Mouse (Mus musculus) cerebral cortex, adult 2 months (tissue): ENCODE data around the gene Kcnk12.

ENCODE experiments used
- WGBS: fragments of 180-500 bp; shearing (Covaris S2); methylation state at CpG from one replicate; pipeline ENCODE4 v1.1.7; 2018; 5-methylcytosine and 5-hydroxymethylcytosine counted together

Kcnk12 gene

DNA sequence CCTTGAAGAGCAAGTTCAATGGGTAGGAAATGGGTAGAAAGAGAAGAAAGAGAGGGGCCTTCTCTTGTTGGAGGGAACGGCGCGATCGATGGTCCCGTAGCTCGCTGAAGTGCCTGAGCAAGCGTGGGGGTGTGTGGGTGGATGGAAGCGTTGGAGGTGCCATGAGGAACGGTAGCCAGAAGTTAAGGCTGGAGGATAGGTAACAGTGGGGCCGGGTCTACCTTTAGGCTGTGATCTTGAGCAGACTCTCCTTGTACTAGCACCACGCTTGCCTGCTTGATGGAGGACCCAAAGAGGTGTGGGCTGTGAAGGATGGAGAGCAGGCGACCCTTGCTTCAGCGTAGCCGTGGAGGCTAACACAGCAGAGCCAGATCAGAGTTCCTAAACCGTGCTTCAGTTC is 12.1 kb downstream of the Kcnk12 start:
- 80% methylated on average over 15 of the region's 15 CpGs for WGBS

DNA sequence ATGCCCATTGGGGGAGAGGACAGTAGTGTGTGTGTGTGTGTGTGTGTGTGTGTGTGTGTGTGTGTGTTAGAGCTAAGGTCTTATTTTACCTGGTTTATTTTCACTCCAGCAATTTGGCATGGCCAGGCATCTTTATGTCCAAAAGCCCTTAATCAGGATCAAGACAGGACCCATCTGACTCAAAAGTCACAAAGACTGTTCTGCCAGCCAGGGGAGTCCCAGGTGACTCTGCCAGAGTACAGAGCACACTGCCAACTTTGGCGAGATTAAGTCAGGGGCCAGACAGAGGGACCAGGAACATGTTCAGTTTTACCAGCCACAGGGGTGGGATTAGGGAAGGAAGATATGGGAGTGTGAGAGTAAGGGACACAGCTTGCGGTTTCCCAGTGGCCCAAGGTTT is 12.9 kb downstream of the Kcnk12 start:
- 62% methylated on average over 2 of the region's 2 CpGs for WGBS

DNA sequence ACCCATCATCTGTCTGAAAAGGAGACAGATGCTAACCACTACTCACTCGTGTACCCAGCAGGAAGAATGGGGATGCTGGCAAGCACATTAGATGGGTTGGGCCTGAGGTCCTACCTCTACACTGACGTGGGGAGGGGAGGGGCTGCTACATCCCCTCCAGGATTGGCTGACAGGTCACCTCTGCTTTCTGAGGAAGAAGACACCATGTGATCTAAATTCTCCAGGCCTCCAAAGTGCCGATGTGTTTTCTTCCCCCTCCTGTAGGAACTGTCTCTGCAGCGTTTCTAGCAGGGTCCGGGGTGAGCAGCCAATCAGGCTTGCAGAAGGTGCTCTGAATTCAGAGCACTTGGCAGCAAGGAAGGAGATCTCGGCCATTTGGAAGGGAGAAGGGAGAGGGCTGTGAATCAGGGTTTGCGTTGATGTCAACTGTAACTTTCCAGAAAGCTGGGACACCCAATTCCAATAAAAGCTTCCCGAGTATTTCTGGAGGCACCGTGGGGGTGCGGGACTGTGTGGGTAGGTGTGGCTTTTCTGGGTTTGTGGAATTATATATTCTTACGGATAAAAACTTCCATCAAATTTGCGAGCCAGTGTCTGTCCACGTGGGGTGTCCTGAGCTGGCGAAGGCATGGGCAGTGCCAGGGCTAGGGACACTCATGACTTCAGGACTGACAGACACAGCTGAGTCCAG is 13.5 kb downstream of the Kcnk12 start:
- 28% methylated on average over 14 of the region's 14 CpGs for whole genome bisulfite sequencing

DNA sequence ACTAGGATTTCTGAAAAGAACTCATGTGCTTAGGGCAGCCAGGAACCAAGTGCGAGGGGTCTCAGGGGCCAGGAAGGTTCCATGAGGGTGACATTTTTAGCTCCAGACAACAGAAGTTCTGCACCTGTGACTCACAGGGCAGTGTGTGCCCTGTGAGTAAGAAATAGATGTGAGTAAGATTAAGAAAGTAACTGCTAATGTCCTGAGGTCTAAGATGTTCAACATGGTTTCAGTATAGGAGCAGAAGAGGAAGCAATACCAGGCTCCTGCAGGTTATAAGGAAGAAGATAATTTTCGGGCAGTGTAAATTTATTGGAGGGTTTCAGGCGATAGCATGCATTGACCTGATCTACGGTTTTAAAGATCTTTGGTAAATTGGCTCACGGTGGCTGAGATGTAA is 16.6 kb downstream of the Kcnk12 start:
- 95% methylated on average over 5 of the region's 5 CpGs for WGBS

DNA sequence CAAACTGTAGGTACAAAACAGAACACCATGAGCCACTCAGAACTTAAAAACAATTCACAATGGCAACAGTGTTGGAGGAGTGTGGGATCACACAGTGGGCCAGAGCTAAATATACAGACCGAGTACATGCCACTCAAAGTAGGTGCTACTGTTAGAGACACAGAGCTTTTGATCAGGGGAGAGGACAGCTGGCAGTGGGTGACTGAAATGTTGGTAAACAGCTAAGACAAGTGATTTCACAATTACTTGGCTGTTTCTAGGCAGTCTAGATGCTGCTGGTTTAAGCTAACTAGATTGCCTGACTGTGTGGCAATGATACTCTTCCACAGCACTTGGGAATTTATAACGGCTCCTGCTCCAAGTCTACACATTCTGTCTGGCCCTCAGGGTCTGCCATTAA is 17.6 kb downstream of the Kcnk12 start:
- WGBS: 48% methylated on average over 2 of the region's 2 CpGs

DNA sequence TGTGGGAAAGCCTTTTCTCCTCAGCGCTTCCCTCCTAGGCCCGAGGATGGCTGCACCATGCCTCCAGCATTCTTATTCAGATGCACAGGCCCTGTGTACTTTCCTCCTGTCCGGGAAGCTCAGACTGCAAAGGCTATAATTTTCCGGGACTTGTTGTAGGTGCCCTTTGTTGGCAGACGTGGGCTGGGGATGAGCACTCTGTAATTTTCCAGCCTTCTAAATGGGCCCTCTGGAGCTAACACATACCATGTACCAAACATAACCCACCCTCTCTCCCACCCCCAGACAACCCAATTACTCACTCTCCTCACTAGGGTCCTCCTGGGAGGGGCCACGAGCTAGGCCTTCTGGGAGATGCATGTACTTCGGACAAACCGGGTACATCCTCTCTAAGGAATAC is 22.8 kb downstream of the Kcnk12 start:
- 82% methylated on average over 8 of the region's 8 CpGs for whole genome bisulfite sequencing

DNA sequence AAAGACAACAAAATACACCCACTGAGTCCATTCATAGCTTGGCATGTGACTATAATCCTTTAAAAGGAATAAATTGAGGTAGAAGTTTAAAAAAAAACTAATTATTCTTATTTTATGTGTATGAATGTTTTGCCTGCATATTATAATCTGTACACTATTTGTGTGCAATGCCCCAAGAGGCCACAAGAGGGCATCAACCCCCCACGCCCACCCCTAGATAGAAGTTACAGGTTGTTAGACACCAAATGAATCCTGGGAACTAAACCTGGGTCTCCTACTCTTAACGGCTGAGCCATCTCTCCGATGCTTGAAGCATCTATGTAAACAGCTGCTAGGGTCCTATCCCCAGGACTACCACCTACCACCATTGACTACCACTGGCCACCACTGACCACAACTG is 24.6 kb downstream of the Kcnk12 start:
- 78% methylated on average over 3 of the region's 3 CpGs for WGBS

DNA sequence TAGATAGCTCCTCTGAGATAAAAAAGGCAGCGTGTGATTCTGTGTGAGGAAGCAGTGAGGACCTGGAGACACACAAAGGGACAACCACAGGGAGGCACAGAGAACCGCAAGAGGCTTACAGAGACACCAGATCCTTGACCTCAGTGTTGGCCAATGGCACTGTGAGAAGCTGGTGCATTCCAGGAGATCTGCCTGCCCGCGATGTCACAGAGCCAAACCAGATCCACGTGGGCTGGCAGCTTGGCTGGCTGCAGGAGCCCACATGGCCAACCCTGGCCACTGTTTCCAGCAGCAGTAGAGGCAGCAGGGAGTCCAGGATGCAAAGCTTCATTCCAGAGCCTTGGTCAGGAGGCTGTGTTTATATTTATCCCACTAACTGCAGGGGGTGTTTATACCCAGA is 27.0 kb downstream of the Kcnk12 start:
- 37% methylated on average over 5 of the region's 5 CpGs for WGBS

DNA sequence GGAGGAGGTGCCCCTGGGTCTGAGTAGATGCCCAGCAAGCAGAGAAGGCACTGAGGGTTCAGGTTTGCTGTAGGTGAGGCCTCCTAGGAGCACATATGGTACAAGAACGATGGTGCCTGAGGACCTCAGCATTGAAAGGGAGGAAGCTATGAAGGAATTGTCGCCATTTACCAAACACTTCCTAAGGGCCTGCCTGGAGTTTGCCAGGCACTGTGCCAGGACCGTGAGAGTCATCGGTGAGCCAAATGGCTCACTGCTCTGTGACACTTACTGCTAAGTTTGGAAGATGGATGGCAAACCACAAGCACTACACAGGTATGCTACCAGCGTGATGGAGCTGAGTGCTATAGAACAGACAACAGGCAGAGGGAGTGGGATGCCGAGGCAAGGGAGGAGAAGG is 30.9 kb downstream of the Kcnk12 start:
- WGBS: 65% methylated on average over 6 of the region's 6 CpGs

DNA sequence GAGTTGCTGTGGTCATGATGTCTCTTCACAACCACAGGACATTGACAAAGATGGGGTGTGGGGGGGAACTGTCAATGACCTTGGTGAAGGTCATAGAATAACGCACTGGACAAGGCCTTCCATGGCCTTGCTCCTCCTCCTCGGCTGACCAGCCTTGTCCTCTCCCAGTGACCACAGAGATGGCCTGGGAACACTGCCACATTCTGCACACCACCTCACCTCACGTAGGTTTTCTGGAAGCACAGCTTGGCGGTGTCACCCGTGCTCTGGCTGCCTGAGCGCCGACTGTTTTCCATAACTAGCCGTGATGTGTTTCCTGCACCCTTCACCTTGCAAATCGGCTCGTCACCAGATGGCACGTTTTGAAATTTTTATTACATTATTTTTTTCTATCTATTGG is 32.8 kb downstream of the Kcnk12 start:
- 92% methylated on average over 11 of the region's 11 CpGs for WGBS

DNA sequence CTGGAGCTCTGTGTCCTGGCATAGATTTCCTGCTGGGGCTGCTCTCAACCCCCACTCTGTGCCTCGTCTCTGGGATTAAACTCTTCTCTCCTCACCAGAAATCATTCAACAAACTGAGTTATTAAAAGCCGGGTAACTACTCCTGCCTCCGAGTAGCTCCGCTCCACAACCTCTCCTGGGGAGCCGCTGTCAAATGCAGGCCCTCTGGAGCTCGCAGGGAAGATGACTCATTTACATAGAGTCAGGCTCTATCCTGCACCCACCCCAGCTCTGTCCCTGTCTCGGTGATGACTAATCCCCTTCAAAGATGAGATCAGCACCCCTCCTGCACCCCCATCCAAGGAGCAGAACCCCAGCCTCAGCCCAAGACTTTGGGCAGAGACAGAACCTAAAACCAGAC is 34.6 kb downstream of the Kcnk12 start:
- 35% methylated on average over 7 of the region's 7 CpGs for WGBS

DNA sequence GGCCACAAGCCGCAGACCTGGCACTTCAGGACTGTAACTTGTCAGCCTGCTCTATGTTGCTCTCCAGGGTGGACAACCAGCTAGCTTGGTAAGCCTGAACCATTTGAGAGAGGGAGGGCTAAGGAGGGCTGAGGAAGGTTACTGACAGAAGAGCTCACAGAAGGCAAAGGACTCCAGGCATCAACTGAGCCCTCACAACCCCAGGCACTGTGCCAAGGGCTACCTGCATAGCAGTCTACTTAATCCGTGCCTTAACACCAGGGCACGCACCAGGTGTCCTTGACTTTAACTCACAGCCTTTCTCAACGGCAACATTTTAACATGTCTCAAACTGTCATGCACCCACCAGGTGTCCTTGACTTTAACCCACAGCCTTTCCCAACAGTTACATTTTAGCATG is 37.5 kb downstream of the Kcnk12 start:
- 79% methylated on average over 4 of the region's 4 CpGs for WGBS

DNA sequence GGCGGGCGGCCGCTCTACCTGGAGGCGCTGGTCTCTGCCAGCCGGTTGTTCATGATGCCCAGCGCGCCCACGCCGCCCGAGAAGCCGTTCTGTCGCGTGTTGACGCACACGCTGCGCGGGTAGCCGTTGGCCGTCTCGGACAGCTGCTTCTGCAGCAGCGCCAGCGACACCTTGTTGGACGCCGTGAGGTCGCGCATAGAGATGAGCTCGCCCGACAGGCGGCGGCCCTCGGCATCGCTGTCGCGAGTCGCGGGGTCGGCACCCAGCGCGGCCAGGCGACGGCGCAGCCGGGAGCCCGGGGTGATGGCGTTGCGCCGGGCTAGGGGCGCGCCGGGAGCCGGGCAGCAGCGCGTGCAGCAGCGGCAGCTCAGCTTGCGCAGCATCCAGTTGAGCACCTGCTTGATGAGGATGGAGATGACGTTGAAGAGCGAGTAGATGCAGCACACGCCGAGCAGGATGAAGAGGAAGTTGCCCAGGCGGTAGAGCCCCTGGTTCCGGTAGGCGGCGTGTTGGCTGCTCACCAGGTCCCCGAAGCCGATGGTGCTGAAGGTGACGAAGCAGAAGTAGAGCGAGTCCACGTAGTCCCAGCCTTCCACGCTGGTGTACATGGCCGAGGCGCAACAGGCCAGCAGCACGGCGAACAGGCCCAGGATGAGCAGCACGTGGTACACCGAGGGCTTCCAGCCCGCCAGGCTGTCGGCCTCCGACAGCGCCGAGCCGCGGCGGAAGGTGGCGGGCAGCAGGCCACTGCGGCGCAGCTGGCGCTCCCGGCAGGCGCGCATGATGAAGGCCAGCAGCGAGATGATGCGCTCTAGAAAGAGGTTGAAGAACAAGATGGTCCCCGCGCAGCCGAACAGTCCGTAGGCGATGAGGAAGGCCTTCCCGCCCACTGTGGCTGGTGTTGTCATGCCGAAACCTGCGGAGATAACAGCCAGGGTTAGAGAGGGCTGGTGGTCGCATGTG is 51.6 kb downstream of the Kcnk12 start:
- 4% methylated on average over 101 of the region's 101 CpGs for WGBS

DNA sequence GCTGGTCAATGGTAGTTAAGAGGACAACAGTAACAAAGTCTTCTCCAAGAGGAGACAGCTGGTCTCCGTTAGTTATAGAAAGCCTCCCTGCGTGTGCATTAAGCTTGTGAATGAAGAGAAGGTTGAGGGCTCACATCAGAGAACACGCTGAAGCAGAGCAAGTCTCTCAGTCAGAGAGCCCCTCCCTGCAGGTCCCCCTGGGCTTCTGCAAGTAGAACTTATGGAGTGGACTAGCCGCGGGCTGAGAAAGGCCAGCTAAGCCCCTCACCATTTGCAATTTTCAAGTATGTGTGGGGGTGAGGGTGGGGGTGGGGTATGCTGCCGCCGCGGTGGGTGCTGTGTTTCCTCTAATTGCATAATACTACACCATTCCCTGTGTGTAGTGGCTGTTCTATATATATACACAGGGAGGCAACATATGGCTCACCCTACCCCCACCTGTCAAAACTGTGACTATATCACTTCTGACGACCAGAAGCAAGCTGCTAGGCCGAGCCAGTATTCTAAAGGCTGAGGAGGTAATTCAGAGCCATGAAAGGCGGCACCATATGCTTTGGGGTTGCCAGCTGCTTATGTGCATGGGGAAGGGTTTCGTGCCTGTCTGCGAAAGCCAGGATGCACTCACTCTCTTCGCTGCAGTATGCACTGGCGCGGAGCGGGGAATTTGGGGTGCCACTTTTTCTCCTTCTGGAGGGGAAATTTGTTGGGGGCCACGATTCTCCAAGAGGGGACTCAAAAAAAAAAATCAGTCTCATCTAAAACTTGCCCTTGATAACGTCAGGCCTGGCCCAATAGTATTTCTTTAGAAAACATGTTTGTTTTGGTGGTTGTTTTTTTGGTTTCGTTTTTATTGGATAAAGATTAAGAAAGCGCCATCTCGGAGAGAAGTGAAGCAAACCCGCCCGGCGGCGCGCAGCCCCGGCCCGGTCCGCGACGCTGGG is 52.5 kb downstream of the Kcnk12 start:
- WGBS: 14% methylated on average over 32 of the region's 32 CpGs

DNA sequence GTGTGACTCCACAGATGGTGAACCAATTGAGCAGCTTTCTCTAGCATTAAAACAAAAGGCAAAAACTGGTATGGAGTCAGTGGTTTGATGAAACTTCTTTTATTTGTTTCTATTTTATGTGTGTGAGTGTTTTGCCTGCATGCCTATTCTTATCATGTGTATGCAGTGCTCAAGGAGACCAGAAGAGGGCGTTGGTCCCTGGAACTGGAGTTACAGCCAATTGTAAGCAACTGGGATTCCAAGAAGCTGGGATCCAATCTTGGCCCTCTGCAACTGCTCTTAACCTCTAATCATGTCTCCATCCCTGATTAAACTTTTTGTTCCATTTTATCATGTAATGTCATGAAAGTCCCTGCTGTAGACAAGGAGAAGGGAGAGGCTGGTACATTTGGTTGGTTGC is 58.0 kb downstream of the Kcnk12 start:
- 53% methylated on average over 1 of the region's 1 CpGs for WGBS

DNA sequence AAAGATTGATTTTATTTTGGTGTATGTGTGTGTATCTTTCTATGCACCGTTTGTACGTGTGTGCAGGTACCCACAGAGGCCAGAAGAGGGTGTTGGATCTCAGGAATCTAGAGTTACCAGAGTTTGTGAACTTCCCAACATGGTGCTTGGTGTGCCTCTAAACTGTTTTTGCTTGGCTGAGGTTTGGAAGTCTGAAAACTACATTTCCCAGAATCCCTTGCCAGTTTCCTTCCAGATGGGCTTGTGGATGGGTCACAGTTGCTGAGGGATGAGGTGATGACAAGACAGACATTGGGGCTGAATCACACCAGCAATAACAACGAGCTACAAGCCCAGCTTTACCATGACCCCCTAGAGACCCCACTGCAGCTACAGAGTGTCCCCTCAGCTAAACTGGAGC is 60.6 kb downstream of the Kcnk12 start:
- 85% methylated on average over 3 of the region's 3 CpGs for WGBS

DNA sequence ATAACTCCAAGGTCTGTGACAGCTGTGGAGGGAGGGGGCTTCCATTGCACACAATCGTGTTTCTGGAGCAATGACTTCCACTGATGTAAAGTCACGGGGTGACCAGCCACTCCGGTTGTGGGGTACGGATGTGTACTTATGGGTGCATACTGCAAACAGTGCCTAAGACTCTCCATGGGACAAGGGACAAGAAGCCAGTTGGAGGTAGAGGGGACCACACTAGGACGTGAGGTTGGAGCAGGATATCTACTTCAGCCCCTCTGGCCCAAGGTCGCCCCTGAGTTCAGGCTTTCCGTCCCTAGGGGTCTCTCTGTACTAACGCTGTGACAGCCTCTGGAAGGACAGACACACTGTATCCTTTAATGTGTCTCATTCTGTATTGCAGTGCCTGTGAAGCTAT is 63.3 kb downstream of the Kcnk12 start:
- 82% methylated on average over 8 of the region's 8 CpGs for WGBS

DNA sequence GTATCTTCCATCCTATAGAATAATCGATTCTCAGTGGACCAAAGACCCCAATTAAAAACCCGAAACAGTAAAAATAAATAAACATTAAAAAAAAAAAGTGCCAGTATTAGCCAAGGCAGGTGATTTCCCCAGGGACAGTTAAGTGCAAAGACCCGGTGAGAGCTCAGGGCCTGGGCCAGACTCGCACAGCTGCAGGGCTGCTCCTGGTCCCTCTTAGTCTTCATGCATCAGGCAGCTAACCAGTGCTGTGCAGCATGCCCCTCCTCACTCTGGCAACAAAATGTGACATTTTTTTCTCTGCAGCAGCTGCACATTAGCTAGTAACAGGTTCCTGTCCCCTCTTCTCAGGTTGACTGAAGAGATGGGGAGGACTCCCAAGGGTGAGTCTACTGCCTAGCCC is 65.8 kb downstream of the Kcnk12 start:
- 83% methylated on average over 4 of the region's 4 CpGs for WGBS

DNA sequence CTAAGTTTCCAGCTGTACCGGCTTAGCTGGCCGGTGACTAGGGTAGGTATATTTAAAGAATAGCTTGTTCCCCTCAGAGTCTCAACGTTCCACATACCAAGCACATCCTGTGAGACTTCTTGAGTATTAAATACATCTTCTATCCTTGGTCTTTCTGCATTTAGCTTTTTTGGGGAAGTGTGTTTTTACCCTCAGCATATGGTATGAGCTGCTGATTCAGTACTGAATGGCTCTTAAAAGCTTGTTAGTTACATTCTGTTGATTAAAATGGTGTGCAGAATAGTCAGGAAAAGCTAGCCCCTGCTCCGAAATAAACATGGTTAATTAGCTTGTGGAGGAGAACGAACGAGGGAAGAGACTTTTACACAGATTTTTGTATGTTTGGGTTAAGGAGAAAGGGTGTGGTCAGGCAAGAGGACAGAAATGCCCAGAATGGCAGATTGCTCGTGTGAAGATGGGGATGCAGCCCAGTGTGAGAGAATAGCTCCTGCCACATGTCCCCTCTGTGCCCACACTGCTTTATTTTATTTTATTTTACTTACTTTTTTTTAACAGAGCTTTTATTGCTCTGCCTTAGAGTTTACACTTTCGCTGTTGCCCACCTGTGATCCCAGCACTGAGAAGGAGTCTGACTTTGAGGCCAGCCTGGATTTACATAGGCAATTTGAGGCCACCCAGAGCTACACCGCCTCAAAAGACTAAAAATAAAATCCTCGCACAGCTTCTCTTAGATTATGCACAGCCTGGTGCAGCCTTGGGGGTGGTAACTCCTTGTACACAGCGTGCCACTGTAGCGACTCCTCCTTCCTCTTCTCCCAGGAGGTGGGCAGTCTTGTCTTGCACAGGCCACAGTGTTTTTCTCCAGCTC is 71.1 kb downstream of the Kcnk12 start:
- WGBS: 49% methylated on average over 12 of the region's 12 CpGs

DNA sequence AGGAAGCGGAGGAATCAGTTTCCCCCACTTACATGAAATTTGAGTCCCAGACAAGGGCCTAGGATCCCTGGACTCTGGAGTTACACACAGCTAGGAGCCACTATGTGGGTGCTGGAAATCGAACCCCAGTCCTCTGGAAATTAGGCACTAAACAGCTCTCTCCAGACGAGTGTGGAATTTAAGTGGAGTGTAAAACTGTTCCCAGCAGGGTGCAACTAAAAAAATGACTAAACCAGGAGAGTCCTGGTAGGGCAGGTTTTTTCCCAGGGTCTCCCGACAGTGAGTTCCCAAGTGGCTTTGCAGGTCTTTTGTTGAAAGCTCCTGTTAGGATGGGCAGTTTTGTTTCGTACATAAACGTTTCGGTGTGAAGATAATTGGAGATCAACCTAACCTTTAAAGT is 73.1 kb downstream of the Kcnk12 start:
- WGBS: 78% methylated on average over 7 of the region's 7 CpGs

DNA sequence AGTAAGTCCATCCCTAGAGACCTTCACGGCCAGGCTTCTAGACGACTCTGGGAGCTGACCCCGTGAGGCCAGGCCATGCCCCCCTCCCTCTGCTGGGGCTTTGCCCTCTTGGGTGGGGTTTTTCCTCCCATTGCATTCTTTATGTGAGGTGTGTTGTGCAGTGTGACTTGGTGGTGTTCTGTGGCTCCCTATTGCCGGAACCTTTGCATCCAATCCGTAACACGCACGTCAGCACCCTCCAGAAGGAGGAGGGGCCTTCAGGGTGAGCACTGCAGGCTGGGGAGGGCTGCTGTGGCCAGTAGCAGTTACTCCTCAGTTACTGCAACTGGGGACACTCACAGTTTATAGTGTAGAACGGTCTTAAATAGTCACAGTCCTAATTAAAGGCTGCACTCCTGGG is 97.7 kb downstream of the Kcnk12 start:
- 84% methylated on average over 8 of the region's 8 CpGs for WGBS
